Mouse (Mus musculus): Measurements from ENCODE around the gene Atxn7l1.

Atxn7l1 gene
- long read RNA-seq, experiment 1, transcript Atxn7l1-203 (4 exons, 1,675 nt), result major isoform, 6 of 11 reads
- long read RNA-seq, experiment 1, partial matches to known transcripts, result 1 of 11 reads
- long read RNA-seq, experiment 1, other reads (novel, unspliced or antisense), result 3 of 11 reads
- long read RNA-seq, experiment 2, transcript Atxn7l1-203 (4 exons, 1,675 nt), result major isoform, 5 of 9 reads
- long read RNA-seq, experiment 2, partial matches to known transcripts, result 0 of 9 reads
- long read RNA-seq, experiment 2, other reads (novel, unspliced or antisense), result 2 of 9 reads

- intact Hi-C loops (cut with DNase I), result loop anchor here (5.0 kb wide), 1 partner anchor 95 kb away; no protein-coding TSS in a partner anchor
Measured at GRCm38 (mm10) chr12:33147497-33148267, at the start of gene Atxn7l1. Gene Atxn7l1, plus strand, starts transcription at chr12:33147693.

GRCm38 (mm10) chr12:33101627-33102026, 45.9 kb upstream of the Atxn7l1 start:
- intact Hi-C loops (cut with DNase I), result no loop called here

DNA sequence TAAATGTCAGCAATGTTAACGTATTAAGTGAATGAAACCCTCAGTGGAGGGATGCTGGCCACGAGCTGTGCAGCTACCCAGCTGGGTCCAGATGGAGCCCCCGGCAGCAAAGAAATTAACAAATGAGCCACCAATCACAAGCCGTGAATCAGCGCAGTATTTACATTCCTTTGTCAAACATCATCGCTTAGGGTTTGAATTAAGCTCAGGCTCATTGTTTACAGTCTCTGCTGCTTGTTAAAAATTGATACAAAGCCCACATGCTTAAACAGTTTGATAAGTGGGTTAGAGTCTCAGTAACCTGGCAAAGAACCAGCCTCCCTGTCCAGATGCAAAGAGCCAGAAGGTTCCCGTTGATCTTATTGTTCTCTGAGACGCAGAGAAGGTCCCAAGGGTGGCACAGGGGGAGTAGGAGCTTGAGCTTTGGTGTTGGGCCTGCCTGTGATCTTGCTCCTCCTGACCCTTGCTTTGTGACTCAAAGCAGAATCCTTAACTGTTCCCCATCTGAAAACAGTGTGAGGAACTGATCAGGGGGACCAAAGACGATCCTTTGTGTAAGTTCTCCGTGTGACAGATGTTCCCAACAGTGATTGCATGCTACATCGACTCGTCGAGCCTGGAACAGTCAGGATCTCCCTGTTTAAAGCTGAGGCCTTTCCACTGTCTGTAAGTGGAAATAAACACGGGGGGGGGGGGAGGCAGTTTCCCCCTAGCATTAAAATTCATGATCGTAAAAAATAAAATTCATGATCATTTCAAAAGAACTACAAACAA, 45.0 kb upstream of the Atxn7l1 start:
- intact Hi-C loops (cut with DNase I), result no loop called here

DNA sequence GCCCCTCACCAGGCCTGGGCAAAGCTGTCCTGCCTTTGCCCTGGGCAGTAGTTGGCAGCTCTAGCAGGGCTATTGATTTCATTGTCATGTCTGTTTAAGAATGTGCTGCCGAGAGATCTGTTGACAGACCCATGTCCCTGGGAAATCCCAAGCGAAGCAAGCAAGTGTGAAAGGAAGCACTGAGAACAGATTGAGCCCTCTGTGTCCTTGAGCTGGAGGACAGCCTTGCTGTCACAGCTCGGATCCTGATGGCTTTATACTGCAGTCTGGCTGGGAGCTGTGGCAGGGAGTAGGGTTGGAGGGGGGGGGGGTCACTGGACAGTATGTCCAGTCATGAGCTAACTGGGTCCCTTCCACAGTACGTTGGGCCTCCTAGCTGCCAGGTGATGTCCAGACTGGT, 41.8 kb upstream of the Atxn7l1 start:
- intact Hi-C loops (cut with DNase I), result loop anchor here (5.0 kb wide), 2 partner anchors 48 to 193 kb away; no protein-coding TSS in a partner anchor

DNA sequence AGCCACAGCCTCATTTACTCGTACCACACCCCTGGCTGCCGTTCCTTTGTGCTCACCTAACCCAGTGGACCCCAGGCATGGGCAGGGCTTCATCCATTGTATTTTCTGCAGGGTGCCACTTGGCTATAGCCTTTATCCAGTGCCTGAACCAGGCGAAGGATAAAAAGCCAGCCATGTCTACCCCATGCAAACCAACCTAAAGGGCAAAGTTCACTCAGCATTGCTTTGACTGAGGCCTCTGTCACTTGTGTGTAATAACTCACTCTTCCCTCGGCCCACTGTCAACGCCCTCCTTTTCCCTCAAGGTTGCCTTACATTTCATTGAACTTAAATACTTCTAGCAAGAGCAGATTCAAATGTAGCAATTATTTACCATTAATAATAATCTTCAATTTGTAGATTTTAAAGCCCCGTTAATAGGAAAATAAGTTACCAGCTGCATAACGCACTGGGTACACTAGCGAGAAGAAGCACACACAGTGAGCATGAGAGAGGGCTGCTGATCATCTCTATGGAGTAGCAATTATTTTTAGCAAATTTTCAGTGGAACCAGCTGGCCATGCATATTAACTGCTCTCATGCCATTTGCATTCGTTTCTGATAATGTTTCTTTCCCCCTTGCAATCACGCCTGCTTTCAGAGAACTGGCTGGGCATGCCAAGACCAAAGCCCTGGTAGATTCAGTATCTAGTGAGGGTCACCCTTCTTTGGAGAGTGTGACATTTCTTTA, 40.9 kb upstream of the Atxn7l1 start:
- intact Hi-C loops (cut with DNase I), result loop anchor here (5.0 kb wide), 2 partner anchors 49 to 194 kb away; no protein-coding TSS in a partner anchor

DNA sequence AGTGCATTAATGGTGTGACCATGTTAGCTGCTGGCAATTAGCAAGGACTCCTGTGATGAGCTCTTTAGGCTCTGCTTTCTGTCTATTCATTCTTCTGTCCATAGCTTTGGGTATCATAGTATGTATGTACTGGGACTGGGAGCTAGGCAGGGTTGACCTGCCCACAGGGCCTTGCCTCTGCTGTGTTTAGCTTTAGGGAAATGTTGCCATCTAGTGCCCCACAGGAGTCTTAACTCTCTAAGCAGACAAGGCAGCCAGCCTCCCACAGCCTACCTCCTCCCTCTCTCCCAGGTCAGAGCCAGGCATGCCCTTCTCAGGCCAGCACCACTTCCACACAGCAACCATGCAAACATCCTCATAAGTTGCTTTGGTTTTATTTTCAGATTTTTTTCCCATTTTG, 38.0 kb upstream of the Atxn7l1 start:
- intact Hi-C loops (cut with DNase I), result loop anchor here (1.0 to 5.0 kb wide), 3 partner anchors 52 to 197 kb away; no protein-coding TSS in a partner anchor

GRCm38 (mm10) chr12:33110894-33111471, 36.5 kb upstream of the Atxn7l1 start:
- intact Hi-C loops (cut with DNase I), result no loop called here

DNA sequence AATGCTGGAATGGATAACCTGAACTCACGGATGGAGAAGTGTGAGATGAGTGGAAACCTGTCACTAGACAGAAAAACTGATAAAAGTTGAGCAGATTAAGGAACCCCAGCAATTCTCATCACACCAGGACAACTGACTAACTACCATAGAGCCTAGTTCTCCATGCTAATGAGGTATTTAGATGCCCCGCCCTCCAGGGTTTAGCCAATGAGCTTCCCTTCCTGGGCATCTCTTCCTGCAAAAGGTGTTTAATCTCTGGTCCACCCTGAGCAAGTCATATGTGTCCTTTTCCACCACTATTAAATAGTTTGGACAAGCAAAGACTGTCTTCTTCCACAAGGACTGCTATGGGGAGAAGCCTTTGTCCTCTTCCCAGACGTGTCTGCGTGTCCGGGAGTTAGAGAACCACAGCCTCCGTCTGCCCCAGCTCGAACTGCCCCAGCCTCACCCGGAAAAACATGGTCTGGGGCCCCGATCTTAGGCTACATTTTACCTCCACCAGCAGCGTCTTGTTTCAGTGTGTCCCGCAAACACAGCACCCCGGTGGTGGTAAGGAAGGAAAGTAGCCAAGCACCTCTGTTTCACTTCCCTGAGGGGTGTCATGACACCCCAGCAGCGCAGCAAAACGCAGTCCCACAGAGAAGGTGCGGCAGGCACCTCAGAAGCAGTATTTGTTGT, 28.7 kb upstream of the Atxn7l1 start:
- intact Hi-C loops (cut with DNase I), result no loop called here

DNA sequence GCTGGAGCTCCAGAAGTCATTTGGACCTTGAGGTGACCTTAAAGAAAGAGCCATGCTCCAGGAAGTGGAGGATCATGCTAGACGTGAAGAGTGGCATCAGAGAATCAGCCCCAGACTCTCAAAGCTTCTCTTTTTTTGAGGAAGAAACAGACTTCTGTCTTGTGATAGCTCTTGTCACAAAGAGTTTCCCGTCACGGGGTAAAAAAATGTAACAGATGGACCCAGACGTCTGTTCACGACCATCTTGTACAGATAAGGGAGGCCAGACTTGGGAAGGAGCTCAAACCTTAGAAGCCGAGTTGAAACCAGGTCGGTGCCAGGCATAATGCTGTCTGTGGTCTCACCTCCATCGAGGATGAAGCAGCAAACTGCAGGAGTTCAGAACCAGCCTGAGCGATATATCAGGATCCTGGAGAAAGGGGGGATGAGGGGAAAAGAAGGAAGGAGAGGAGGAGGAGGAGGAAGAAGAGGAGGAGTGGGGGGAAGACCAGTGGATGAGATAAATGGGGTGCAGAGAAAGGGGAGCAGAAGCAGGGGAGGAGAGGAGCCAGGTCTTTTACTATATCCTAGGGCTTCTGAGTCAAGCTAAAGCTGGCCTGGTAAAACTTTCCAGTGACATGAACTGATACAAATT, 21.8 kb upstream of the Atxn7l1 start:
- intact Hi-C loops (cut with DNase I), result no loop called here

GRCm38 (mm10) chr12:33126243-33126642, 21.2 kb upstream of the Atxn7l1 start:
- intact Hi-C loops (cut with DNase I), result no loop called here

DNA sequence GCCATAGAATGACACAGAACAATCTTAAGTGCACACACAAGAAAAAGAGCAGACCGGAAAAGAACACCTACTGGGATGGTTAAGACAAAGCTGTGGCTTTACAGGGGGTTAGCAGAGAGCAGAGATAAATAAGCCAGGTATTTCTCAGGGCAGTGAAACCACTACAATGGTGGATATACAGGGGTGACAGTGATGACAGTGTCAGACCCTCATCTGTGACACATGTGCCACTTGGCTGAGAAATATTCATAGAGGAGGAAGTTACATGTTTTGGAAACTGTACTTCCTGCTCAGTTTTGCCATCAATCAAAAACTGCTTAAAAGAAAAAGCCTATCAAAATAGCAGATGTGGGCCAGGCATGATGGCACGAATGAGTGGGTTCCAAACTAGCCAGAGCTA, 19.4 kb upstream of the Atxn7l1 start:
- intact Hi-C loops (cut with DNase I), result no loop called here

GRCm38 (mm10) chr12:33128702-33129101, 18.8 kb upstream of the Atxn7l1 start:
- intact Hi-C loops (cut with DNase I), result no loop called here

DNA sequence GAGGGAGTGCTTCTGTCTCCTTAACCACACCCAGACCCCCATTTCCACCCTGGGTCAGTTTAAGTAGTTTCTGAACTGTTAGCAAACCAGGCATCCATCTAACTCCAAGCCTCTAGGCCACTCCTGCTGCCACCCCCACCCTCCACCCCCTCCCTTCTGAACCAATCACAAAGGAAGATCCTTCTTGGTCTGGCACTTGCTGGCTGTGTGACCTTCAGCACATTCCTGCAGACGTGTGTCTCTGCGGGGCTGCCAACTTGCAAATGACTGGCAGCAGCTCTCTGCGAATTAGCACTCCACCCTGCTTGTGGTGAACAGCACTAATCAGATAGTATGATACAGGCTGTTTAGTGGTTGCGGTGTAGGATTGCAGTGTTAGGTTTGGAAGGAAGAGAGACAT, 18.1 kb upstream of the Atxn7l1 start:
- intact Hi-C loops (cut with DNase I), result no loop called here

DNA sequence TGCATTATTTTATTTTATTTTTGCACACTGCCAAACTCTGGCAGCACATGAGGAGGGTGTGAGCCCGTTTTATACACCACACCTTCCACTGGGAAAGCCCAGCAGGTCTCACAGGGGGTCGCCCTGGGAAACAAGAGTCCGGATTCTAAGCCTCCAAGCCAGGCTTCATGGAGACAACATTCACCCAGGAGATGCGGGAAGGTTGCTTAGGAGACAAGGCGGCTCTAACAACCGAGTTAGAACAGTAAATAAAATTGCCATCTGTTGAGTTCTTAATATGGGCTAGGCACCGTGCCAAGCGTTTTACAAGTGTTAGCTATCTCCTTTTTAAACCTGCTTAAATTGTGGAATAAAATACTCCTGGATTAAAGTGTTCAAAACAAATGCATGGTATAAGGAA, 17.1 kb upstream of the Atxn7l1 start:
- intact Hi-C loops (cut with DNase I), result no loop called here

- intact Hi-C loops (cut with DNase I), result no loop called here
Measured at GRCm38 (mm10) chr12:33131796-33132195, 15.7 kb upstream of the Atxn7l1 start.

DNA sequence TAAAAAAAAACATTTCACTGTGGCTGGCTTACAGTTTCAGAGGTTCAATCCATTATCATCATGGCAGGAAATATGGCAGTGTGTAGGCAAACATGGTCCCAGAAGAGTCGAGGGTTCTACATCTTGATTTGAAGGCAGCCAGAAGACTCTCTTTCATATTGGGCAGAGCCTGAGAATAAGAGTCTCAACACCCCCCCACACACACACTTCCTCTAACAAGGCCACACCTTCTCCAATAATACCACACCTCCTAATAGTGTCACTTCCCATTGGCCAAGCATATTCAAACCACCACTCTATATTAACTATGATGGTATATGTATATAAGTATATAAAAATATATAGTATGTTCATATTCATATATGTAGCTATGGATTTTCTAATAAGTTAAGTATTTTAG, 9.6 kb upstream of the Atxn7l1 start:
- intact Hi-C loops (cut with DNase I), result no loop called here

- intact Hi-C loops (cut with DNase I), result no loop called here
Measured at GRCm38 (mm10) chr12:33139083-33139482, 8.4 kb upstream of the Atxn7l1 start.

- intact Hi-C loops (cut with DNase I), result no loop called here
Measured at GRCm38 (mm10) chr12:33144456-33144855, 3.0 kb upstream of the Atxn7l1 start.

- intact Hi-C loops (cut with DNase I), result loop anchor here (5.0 kb wide), 1 partner anchor 95 kb away; no protein-coding TSS in a partner anchor
Measured at GRCm38 (mm10) chr12:33146622-33147433, 665 bp upstream of the Atxn7l1 start.
